Mouse (Mus musculus): Measurements from ENCODE around the gene Ift52.

DNA sequence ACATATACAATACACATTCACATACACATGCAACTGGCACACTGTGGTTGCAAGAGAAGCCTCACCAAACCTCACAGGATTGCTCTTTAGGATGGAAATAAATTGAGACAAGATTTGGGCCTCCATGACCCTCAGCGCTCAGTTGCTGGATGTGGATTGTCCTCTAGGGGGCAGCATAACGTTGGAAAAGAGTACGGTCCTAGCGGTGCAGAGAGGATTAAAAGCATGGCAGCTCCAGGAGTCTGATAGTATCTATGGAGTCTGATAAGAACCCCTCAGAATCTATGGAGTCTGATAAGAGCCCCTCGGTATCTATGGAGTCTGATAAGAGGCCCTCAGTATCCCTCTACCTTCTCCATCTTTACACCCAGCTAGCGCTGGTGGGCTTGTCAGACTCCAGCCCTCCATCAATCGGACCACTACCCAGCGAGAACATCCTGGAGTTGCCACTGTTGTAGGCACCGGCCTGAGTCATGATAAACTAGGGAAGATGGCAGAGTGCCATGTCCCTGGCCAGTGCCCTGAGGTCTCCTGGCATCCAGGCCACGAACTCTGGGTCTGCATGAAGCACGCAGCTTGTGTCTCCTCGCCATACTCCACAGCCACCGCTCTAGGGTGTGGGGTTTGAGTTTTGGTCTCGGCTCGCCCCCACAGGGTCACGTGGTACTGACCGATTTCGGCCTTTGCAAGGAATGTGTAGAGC, 18.5 kb upstream of the Ift52 start:
- TF ChIP-seq POLR2A (IDR thresholded peaks at IDR 0.05; ENCODE audit: low read depth, low read length) = no peak
- TF ChIP-seq CTCF (conservative IDR thresholded peaks at IDR 0.05; ENCODE audit: insufficient read depth, insufficient read length, low read depth, low read length) = peak; percentile 86
